Mouse (Mus musculus) testis, adult 2 months (tissue): ENCODE data around the gene Sympk.

Source experiments
- CTCF ChIP-seq: fragments of 200-500 bp; IDR thresholded peaks from 2 replicates; pipeline ENCODE4 v1.5.1; 2012; ENCODE audit warnings: low read depth, mild to moderate bottlenecking, inconsistent platforms, low read length, moderate library complexity; ENCODE audit not compliant: control insufficient read depth, insufficient read depth, insufficient replicate concordance
- POLR2A ChIP-seq: fragments of 200-500 bp; IDR thresholded peaks from 2 replicates; pipeline ENCODE4 v1.6.1; 2012; ENCODE audit warnings: low read depth, mild to moderate bottlenecking, inconsistent platforms, low read length, moderate library complexity; ENCODE audit not compliant: control insufficient read depth

- no peak for TF ChIP-seq CTCF
- no peak for TF ChIP-seq POLR2A
These were observed 3.9 kb downstream of the Sympk start for GRCm38 (mm10) chr7:19028067-19028466.
